Mouse (Mus musculus): ENCODE measurements around the gene Usp48.

The Usp48 gene

DNA sequence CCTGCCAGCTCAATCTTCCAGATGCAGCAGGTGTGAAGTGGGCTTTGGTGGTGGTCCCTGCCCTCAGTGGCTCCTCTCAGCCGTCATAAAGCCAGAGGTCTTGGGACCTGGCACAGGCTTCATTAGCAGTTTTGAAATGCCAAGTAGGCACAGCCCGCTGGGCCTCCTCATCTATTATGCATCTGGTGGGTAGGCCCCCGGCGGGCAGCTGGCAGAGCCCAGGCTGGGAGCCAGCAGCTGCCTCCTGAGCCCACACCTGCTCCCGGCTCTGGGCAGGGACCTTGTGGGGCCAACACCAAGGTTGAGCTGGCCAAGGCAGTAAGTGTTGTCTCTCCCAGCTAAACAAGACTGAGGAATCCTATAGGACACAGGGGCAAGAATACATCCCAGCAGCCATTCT lies 92.7 kb downstream of the Usp48 start:
- no peak for DNase-seq (ENCODE audit: inconsistent ontology term)

DNA sequence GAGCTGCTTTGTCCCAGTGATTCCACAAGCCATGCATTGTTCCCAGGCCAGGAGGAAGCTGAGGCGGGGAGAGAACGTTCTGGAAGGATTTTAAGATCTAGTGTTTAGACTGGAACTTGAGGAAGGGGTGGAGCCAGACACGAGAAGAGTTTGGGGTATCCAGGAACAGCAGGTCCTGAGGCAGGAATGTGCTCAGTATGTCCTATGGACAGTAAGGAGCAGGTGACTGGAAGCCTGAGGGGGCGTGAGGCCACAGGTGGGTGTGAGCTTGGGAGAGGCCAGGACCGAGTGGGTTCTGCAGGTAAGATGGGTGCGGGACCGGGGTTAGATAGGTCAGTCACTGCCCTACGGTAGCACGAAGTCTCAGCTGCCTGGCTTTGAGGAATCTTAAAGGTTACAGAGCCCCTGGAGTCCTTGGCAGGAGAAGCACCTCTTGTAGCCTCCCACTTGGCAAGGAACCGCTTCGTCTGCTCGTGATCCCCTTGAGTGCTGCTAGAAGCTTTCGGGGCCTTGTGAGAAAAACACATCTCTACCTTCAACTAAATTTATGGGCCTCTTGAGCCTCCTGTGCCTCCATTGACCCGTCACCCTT lies 93.8 kb downstream of the Usp48 start:
- no peak for DNase-seq (ENCODE audit: inconsistent ontology term)

DNA sequence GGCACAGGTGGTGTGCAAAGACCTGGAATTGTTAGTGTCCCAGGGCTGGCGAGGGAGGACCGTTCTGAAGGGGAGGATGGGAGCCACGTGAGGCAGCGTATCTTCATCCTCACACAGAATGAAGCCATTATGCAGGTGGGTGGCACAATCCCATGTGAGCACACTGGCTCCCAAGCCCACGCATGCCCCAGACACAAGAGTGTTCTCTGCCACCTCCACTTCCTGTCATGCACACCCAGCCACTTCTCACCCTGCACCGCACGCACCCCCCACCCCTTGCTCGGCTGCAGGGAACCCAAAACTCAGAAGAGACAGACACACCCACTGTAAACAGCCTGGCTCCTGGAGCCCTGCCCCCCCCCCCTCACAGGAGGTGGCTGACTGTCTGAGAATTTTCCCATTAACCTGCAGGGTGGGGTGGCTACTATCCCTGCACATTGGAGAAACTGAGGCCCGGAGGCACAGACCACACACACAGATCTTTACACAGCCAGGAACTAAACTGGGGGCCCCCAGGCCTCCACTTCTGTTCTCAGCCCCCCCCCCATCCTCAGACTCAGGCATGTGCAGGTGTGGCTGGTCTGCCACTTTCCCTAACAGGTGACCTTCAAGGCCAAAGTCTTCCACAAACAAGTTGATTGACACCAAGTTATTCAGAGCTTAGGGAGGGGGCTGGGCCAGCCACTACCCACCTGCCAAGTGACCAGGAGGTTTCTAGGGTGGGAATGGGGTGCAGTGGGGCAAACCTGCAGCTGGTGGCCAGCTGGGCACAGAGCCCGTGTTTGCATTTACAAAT lies 98.8 kb downstream of the Usp48 start:
- DNase-seq (ENCODE audit: inconsistent ontology term): no peak

- DNase-seq (ENCODE audit: inconsistent ontology term): no peak
These were observed 101.7 kb downstream of the Usp48 start for GRCm38 (mm10) chr4:137695300-137695699.

DNA sequence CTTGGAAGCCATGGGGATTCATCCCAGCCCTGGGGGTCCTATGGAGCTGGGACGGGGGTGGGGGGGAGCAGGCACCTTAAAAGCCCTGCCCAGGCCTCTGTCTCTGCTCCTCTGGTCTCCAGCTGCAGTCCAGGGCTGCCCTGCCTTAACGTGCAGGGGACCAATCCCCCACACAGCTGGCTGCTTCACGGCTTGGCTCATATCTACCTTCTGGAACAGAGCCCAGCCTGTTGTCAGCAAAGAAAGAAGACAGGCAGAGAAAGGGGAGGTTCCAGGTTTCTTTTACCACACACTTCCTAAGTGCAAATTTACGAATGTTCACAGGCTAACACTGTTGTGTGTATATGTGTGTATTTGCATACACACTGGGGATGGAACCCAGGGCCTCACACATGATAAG lies 102.3 kb downstream of the Usp48 start:
- DNase-seq (ENCODE audit: inconsistent ontology term): no peak

GRCm38 (mm10) chr4:137697156-137697885 lies 103.8 kb downstream of the Usp48 start:
- peak; percentile 76 for DNase-seq (ENCODE audit: inconsistent ontology term)

GRCm38 (mm10) chr4:137698076-137698985 lies 104.8 kb downstream of the Usp48 start:
- DNase-seq (ENCODE audit: inconsistent ontology term): peak; percentile 39

GRCm38 (mm10) chr4:137699264-137700211 lies 106.0 kb downstream of the Usp48 start:
- DNase-seq (ENCODE audit: inconsistent ontology term): no peak

DNA sequence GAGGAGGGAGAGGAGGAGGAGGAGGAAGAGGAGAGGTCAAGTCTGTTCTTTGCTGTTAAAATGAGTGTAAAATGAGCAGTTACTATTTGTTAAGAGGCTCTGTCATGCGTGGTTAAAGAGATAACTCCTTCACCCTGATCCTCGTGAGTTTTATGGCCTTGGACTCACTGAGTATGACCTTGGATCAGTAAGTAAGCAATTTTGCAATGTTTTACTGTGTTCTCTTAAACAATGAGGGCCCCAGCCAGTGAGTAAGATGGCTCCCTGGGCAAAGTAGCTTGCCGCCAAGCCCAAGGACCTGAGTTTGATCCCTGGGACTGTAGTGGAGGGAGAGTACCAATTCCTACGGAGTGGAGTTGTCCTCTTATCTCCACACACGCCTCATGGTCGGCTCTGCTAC lies 107.4 kb downstream of the Usp48 start:
- no peak for DNase-seq (ENCODE audit: inconsistent ontology term)

GRCm38 (mm10) chr4:137703077-137703476 lies 109.5 kb downstream of the Usp48 start:
- DNase-seq (ENCODE audit: inconsistent ontology term): no peak

DNA sequence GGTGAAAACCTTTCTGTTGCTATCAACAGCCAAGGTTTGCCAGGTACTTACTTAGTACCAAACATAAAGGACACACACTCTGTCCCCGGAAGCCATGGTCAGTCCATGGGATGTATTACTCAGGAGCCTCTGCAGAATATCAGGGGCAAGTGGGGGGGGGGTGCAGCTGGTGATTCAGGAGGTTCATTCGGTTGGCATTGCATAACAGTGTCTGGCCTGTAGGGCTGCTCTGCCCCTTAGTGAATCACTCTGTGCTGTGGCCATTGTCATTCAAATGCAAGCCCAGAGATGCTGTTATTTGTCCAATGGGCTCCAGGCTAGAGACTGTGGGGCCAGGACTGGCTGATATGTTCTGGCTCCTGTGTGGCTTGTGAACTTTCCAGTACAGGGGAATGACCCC lies 111.0 kb downstream of the Usp48 start:
- DNase-seq (ENCODE audit: inconsistent ontology term): peak; percentile 88

GRCm38 (mm10) chr4:137705379-137705778 lies 111.8 kb downstream of the Usp48 start:
- DNase-seq (ENCODE audit: inconsistent ontology term): no peak

DNA sequence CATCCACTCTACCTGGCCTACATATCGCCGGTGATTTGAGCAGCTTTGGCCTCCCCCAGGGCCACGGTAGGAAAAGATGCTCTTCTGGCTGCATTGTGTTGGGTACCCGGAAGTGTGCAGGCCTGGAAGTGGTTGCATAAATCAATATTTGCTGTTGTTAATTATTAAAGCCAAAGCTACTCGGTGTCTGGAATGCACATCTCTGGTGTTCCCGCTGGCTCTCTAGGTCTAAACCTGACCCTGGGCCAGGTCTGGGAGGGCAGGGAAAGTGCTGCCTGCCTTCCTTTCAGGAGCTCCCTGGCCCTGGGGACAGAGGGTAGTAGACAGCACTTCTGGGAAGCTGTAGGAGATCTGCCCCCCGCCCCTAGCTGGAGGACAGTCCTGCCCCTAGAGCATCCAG lies 113.0 kb downstream of the Usp48 start:
- DNase-seq (ENCODE audit: inconsistent ontology term): no peak

DNA sequence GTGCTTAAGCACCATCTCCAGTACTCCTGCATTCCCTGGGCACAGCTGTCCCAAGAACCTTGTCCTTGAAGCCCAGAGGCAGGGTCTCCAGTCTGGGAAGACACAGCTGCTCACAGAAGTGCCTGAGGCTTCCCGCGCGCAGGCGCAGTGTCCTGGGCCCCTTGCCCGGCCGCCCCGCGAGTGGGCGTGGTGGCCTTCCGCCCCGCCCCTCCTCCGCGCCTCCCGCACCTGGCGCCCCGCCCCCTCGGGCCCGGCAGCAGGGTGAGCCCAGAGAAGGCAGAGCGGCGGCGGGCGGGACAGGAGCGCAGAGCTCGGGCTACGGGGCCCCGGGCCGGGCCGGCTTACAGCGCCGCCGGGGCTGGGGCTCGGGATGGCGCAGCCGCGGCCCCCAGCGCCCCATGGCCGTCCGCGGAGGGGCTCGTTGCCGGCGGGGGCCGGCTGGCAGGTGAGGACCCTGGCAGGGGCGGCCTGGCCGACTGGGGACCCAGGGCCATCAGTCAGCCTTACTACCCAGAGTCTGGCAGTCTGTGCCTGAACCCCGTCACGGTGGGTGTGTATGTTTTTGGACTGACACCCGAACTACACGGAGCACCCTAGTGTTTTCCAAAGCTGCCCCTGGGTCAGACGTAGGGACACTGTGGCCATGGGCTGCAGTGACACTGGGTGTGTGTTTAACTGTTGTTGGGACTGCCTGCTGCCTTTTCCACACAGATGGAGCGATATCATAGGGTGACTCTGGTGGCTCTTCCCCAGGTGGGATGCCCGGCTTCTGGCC lies 113.8 kb downstream of the Usp48 start:
- DNase-seq (ENCODE audit: inconsistent ontology term): peak; percentile 92

Data from Muller cell, postnatal 12 days (primary cell).